Mouse (Mus musculus): Measurements from ENCODE around the gene Wdr46. TPM values are rescaled to one million over a fixed set of nuclear protein-coding genes. Genes with fewer than 3 reads are reported as not detected.

The Wdr46 gene
- total RNA-seq, 1 experiment from 2014 or later: 40.4 TPM

GRCm38 (mm10) chr17:33928251-33928947 lies 12.1 kb upstream of the Wdr46 start:
- DNase-seq: no peak

GRCm38 (mm10) chr17:33929371-33930279 lies 10.8 kb upstream of the Wdr46 start, which contains the start of gene Rgl2:
Gene Rgl2, plus strand, starts transcription at chr17:33929543.
- DNase-seq: peak; percentile 96

- no peak for DNase-seq
Observed at GRCm38 (mm10) chr17:33930280-33931158, 9.9 kb upstream of the Wdr46 start.

GRCm38 (mm10) chr17:33931159-33931866 lies 9.1 kb upstream of the Wdr46 start:
- no peak for DNase-seq

- DNase-seq: no peak
Observed at GRCm38 (mm10) chr17:33931947-33932346, 8.5 kb upstream of the Wdr46 start.

GRCm38 (mm10) chr17:33932448-33932847 lies 8.0 kb upstream of the Wdr46 start:
- DNase-seq: no peak

GRCm38 (mm10) chr17:33932970-33933369 lies 7.5 kb upstream of the Wdr46 start:
- no peak for DNase-seq

GRCm38 (mm10) chr17:33935422-33936055 lies 4.9 kb upstream of the Wdr46 start:
- DNase-seq: no peak

GRCm38 (mm10) chr17:33936993-33937392 lies 3.5 kb upstream of the Wdr46 start:
- DNase-seq: no peak

GRCm38 (mm10) chr17:33938783-33939182 lies 1.7 kb upstream of the Wdr46 start:
- DNase-seq: no peak

GRCm38 (mm10) chr17:33940981-33941380 lies 521 bp downstream of the Wdr46 start:
- no peak for DNase-seq

GRCm38 (mm10) chr17:33941381-33941780 lies 921 bp downstream of the Wdr46 start:
- no peak for DNase-seq

GRCm38 (mm10) chr17:33943454-33943853 lies 3.0 kb downstream of the Wdr46 start:
- DNase-seq: no peak

GRCm38 (mm10) chr17:33947430-33948089 lies 7.1 kb downstream of the Wdr46 start:
- no peak for DNase-seq

- DNase-seq: no peak
Observed at GRCm38 (mm10) chr17:33948090-33948904, 7.8 kb downstream of the Wdr46 start.

- DNase-seq: no peak
Observed at GRCm38 (mm10) chr17:33948905-33949537, 8.6 kb downstream of the Wdr46 start.

- DNase-seq: no peak
Observed at GRCm38 (mm10) chr17:33950131-33950625, 9.7 kb downstream of the Wdr46 start.

- DNase-seq: peak; percentile 83
Observed at GRCm38 (mm10) chr17:33951021-33951946, 10.8 kb downstream of the Wdr46 start, which contains the start of gene B3galt4. Gene B3galt4, minus strand, starts transcription at chr17:33951488.
